ENCODE assay signal across 8 mouse cellular contexts in genomic region chr2:32914896-32915295, GRCm38 (mm10). TPM values are rescaled to one million over a fixed set of nuclear protein-coding genes. Genes with fewer than 3 reads are reported as not detected.
DNase-seq lines count a peak whose midpoint lies in the region; ATAC-seq and TF ChIP-seq lines count a peak whose summit lies in the region.

No protein-coding gene starts in this region.

- H3K9ac ChIP-seq in hindbrain, embryonic 15.5 days: no peak overlapping the region
- H3K9ac ChIP-seq in liver, adult 2 months (ENCODE audit: low read depth, low read length): peak overlapping the region; percentile 37; the same call in 1 of the 2 replicates
- no peak overlapping the region for H3K9ac ChIP-seq in neural tube, embryonic 15.5 days (replicated peaks)

- H3K4me2 ChIP-seq in hindbrain, embryonic 15.5 days: no peak overlapping the region
- no peak overlapping the region for H3K4me2 ChIP-seq in neural tube, embryonic 15.5 days

- peaks cover 8% of the 10 kb centered on the region for H3K4me1 ChIP-seq in hindbrain, embryonic 15.5 days (replicated peaks)
- H3K4me1 ChIP-seq in liver, adult 2 months (ENCODE audit: control insufficient read depth, insufficient read depth, low read length): peaks cover 16% of the 10 kb centered on the region
- peaks cover 14% of the 10 kb centered on the region for H3K4me1 ChIP-seq in neural tube, embryonic 15.5 days

- DNase-seq in urinary bladder, postnatal 4 days (ENCODE audit: low spot score in 2 of 2): peak; percentile 70 to 75
- DNase-seq in urinary bladder, adult 18-20 months (ENCODE audit: low spot score in 2 of 2): no peak
- DNase-seq in gastrocnemius, adult 2 months: peak; percentile 69
- DNase-seq in liver, adult 2 months (ENCODE audit: extremely low read depth, low read depth, low spot score): peak; percentile 42
- no peak for DNase-seq in thymus, postnatal 0 days (ENCODE audit: low spot score)
- DNase-seq in natural killer cell, adult 2 months (ENCODE audit: low spot score in 2 of 2): no peak

- no peak for TF ChIP-seq CTCF in gastrocnemius, adult 2 months (IDR thresholded peaks at IDR 0.05)
- TF ChIP-seq CTCF in liver, adult 2 months (IDR thresholded peaks at IDR 0.05; ENCODE audit: low read depth, low read length): no peak

- H3K27me3 ChIP-seq in hindbrain, embryonic 15.5 days: no peaks in the 10 kb centered on the region
- no peaks in the 10 kb centered on the region for H3K27me3 ChIP-seq in liver, adult 2 months (ENCODE audit: control insufficient read depth, insufficient read depth, low read length)
- H3K27me3 ChIP-seq in neural tube, embryonic 15.5 days (replicated peaks): no peaks in the 10 kb centered on the region

- intact Hi-C loops in gastrocnemius, adult 2 months (cut with DNase I): no loop called here

- peak; percentile 58 for ATAC-seq in hindbrain, embryonic 15.5 days (ENCODE audit: low FRiP score, low read depth)
- ATAC-seq in neural tube, embryonic 15.5 days (ENCODE audit: low FRiP score): peak; percentile 36; the same call in 1 of the 2 replicates

- H3K4me3 ChIP-seq in gastrocnemius, adult 2 months: no peak overlapping the region
- H3K4me3 ChIP-seq in hindbrain, embryonic 15.5 days: no peak overlapping the region
- H3K4me3 ChIP-seq in liver, adult 2 months (ENCODE audit: insufficient read depth, low read depth, low read length): no peak overlapping the region
- no peak overlapping the region for H3K4me3 ChIP-seq in neural tube, embryonic 15.5 days (replicated peaks)

- no peaks in the 10 kb centered on the region for H3K9me3 ChIP-seq in hindbrain, embryonic 15.5 days
- H3K9me3 ChIP-seq in neural tube, embryonic 15.5 days (replicated peaks): no peaks in the 10 kb centered on the region

- peaks cover 39% of the 10 kb centered on the region for H3K36me3 ChIP-seq in hindbrain, embryonic 15.5 days
- H3K36me3 ChIP-seq in liver, adult 2 months (ENCODE audit: control insufficient read depth, insufficient read depth, low read length): no peaks in the 10 kb centered on the region
- peaks cover 43% of the 10 kb centered on the region for H3K36me3 ChIP-seq in neural tube, embryonic 15.5 days

- H3K79me2 ChIP-seq in liver, adult 2 months (ENCODE audit: control insufficient read depth, insufficient read depth, low read length): no peaks in the 10 kb centered on the region

- TF ChIP-seq POLR2A in liver, adult 2 months (IDR thresholded peaks at IDR 0.05; ENCODE audit: extremely low read depth, insufficient read depth, low read length): no peak

- WGBS in hindbrain, embryonic 15.5 days: 40% methylated on average over 3 of the region's 3 CpGs
- WGBS in liver, adult 2 months: 49% methylated on average over 3 of the region's 3 CpGs
- 51% methylated on average over 3 of the region's 3 CpGs for WGBS in neural tube, embryonic 15.5 days

- H3K27ac ChIP-seq in gastrocnemius, adult 2 months: peak overlapping the region; percentile 82
- peak overlapping the region; percentile 76 for H3K27ac ChIP-seq in hindbrain, embryonic 15.5 days (replicated peaks)
- H3K27ac ChIP-seq in liver, adult 2 months (replicated peaks; ENCODE audit: insufficient read depth, low read depth, low read length): peak overlapping the region; percentile 62
- H3K27ac ChIP-seq in neural tube, embryonic 15.5 days (replicated peaks): peak overlapping the region; percentile 76

RNA-seq across cellular contexts. Expression of gene Fam129b, which starts 39.0 kb away (rescaled TPM):
- 1 to 10 TPM; 4.8 to 7.2 TPM for total RNA-seq in gastrocnemius, adult 2 months (2021)
- 33.5 and 33.9 TPM in 2 replicates for polyA plus RNA-seq in hindbrain, embryonic 15.5 days (2015; fragmentation: Nextera tagmentation; extraction: Ambion mirVana)
- total RNA-seq in liver, adult 2 months (2014; rRNA removed): 6.5 and 6.8 TPM in 2 replicates
- 5.6 and 10.5 TPM in 2 replicates for polyA plus RNA-seq in liver, adult 2 months (2012; rRNA removed)
- polyA plus RNA-seq in neural tube, embryonic 15.5 days (2015; fragmentation: Nextera tagmentation; extraction: Ambion mirVana): 30.7 and 34.7 TPM in 2 replicates
- 10.9 and 12.4 TPM in 2 replicates for polyA plus RNA-seq in thymus, postnatal 0 days (2015; fragmentation: Nextera tagmentation; extraction: Ambion mirVana)

RNA-seq across cellular contexts. Expression of gene Rpl12, which starts 46.5 kb away (rescaled TPM):
- total RNA-seq in gastrocnemius, adult 2 months (2021): 10 to 100 TPM; 80.6 to 90.3 TPM
- polyA plus RNA-seq in hindbrain, embryonic 15.5 days (2015; fragmentation: Nextera tagmentation; extraction: Ambion mirVana): 94.0 and 104 TPM in 2 replicates
- total RNA-seq in liver, adult 2 months (2014; rRNA removed): 473 and 515 TPM in 2 replicates
- polyA plus RNA-seq in liver, adult 2 months (2012; rRNA removed): 134 and 158 TPM in 2 replicates
- 104 and 116 TPM in 2 replicates for polyA plus RNA-seq in neural tube, embryonic 15.5 days (2015; fragmentation: Nextera tagmentation; extraction: Ambion mirVana)
- polyA plus RNA-seq in thymus, postnatal 0 days (2015; fragmentation: Nextera tagmentation; extraction: Ambion mirVana): 269 and 272 TPM in 2 replicates

RNA-seq across cellular contexts. Expression of gene Lrsam1, which starts 46.5 kb away (rescaled TPM):
- 10 to 100 TPM in 1 of 2 experiments, 1 to 10 TPM in 1; 9.9 to 14.1 TPM for total RNA-seq in gastrocnemius, adult 2 months (2021)
- polyA plus RNA-seq in hindbrain, embryonic 15.5 days (2015; fragmentation: Nextera tagmentation; extraction: Ambion mirVana): 22.6 and 25.2 TPM in 2 replicates
- 6.0 and 9.7 TPM in 2 replicates for total RNA-seq in liver, adult 2 months (2014; rRNA removed)
- polyA plus RNA-seq in liver, adult 2 months (2012; rRNA removed): 8.8 and 9.7 TPM in 2 replicates
- polyA plus RNA-seq in neural tube, embryonic 15.5 days (2015; fragmentation: Nextera tagmentation; extraction: Ambion mirVana): 22.0 and 23.5 TPM in 2 replicates
- 3.3 and 4.0 TPM in 2 replicates for polyA plus RNA-seq in thymus, postnatal 0 days (2015; fragmentation: Nextera tagmentation; extraction: Ambion mirVana)

Comparison
In these comparisons a context has a peak if more than half of its experiments do, and no peak if none do; other contexts are left out.
1. DNase-seq: peak in urinary bladder, postnatal 4 days (2 of 2), gastrocnemius, adult 2 months (single experiment) and liver, adult 2 months (single experiment); none in urinary bladder, adult 18-20 months (0 of 2), thymus, postnatal 0 days (single experiment) and natural killer cell, adult 2 months (0 of 2).
2. Peak in every context shown above with its lines, with median percentiles within 50 percentile points of each other: H3K27ac ChIP-seq.